Mouse (Mus musculus) MEL (cell line): Measurements from ENCODE around the gene Kcng3. TPM values are rescaled to one million over a fixed set of nuclear protein-coding genes. Genes with fewer than 3 reads are reported as not detected.

Experiments
- DNase-seq: peaks from one replicate; pipeline ENCODE4 v3.0.0; 2011; ENCODE audit warnings: low read depth, low spot score
- H3K27ac ChIP-seq: 2 replicates; pipeline ENCODE4 v1.5.1; 2012; ENCODE audit warnings: low read depth, mild to moderate bottlenecking, control low read depth, low read length, moderate library complexity; ENCODE audit not compliant: control insufficient read depth
- H3K27me3 ChIP-seq, 2 experiments: fragments of 150-350 bp in 1 of 2; sonication (generic) in 1 of 2; 2 replicates each; pipeline ENCODE4 v1.6.1; 2012; ENCODE audit warnings: low read length in 2 of 2, mild to moderate bottlenecking in 2 of 2, improper control_type of control experiment in 1 of 2, moderate library complexity in 1 of 2; ENCODE audit not compliant: insufficient read depth in 2 of 2, control insufficient read depth in 1 of 2
- H3K36me3 ChIP-seq, 2 experiments: 2 replicates each; pipeline ENCODE4 v1.6.1; 2012 to 2014; ENCODE audit warnings: low read length in 2 of 2, improper control_type of control experiment in 1 of 2, inconsistent platforms in 1 of 2, mild to moderate bottlenecking in 1 of 2; ENCODE audit not compliant: insufficient read depth in 2 of 2, control insufficient read depth in 1 of 2
- H3K4me1 ChIP-seq, 2 experiments: fragments of 150-350 bp in 1 of 2; sonication (generic) in 1 of 2; 2 replicates each; pipeline ENCODE4 v1.6.1; 2012; ENCODE audit warnings: low read length in 2 of 2, improper control_type of control experiment in 1 of 2, mild to moderate bottlenecking in 1 of 2; ENCODE audit not compliant: insufficient read depth in 2 of 2, control insufficient read depth in 1 of 2
- H3K4me3 ChIP-seq, 2 experiments: fragments of 150-350 bp in 1 of 2; sonication (generic) in 1 of 2; 2 replicates each; pipeline ENCODE4 v1.5.1; 2012; ENCODE audit warnings: low read depth in 2 of 2, low read length in 2 of 2, mild to moderate bottlenecking in 2 of 2, moderate library complexity in 2 of 2, control low read depth in 1 of 2, improper control_type of control experiment in 1 of 2; ENCODE audit not compliant: control insufficient read depth in 1 of 2, insufficient read depth in 1 of 2
- H3K79me2 ChIP-seq: 2 replicates; pipeline ENCODE4 v1.6.1; 2012; ENCODE audit warnings: mild to moderate bottlenecking, low read length, moderate library complexity; ENCODE audit not compliant: control insufficient read depth, poor library complexity, insufficient read depth
- H3K9ac ChIP-seq: 2 replicates; pipeline ENCODE4 v1.6.1; 2012; ENCODE audit warnings: low read depth, mild to moderate bottlenecking, control low read depth, low read length, moderate library complexity; ENCODE audit not compliant: control insufficient read depth, poor library complexity, severe bottlenecking
- H3K9me3 ChIP-seq: fragments of 150-350 bp; sonication (generic); replicated peaks from 2 replicates; pipeline ENCODE4 v1.6.1; 2012; ENCODE audit warnings: mild to moderate bottlenecking, low read length, improper control_type of control experiment, moderate library complexity; ENCODE audit not compliant: insufficient read depth
- CHD1 ChIP-seq: IDR thresholded peaks from 2 replicates; pipeline ENCODE4 v1.6.1; 2012; ENCODE audit warnings: low read depth, mild to moderate bottlenecking, inconsistent platforms, low read length, improper control_type of control experiment
- CHD2 ChIP-seq: IDR thresholded peaks from 2 replicates; pipeline ENCODE4 v1.6.1; 2011; ENCODE audit warnings: low read length, improper control_type of control experiment
- ELF1 ChIP-seq: IDR thresholded peaks from 2 replicates; pipeline ENCODE4 v1.6.1; 2014; ENCODE audit warnings: low read depth, mild to moderate bottlenecking, inconsistent platforms, low read length, improper control_type of control experiment, moderate library complexity
- GATA1 ChIP-seq: IDR thresholded peaks from 2 replicates; pipeline ENCODE4 v1.6.1; 2011; ENCODE audit warnings: low read depth, low read length, improper control_type of control experiment
- HCFC1 ChIP-seq: IDR thresholded peaks from 2 replicates; pipeline ENCODE4 v1.6.1; 2012; ENCODE audit warnings: low read depth, mild to moderate bottlenecking, inconsistent platforms, low read length, improper control_type of control experiment, moderate library complexity
- MAFK ChIP-seq: IDR thresholded peaks from 2 replicates; pipeline ENCODE4 v1.6.1; 2011; ENCODE audit warnings: low read depth, mild to moderate bottlenecking, low read length, improper control_type of control experiment, borderline replicate concordance
- MAX ChIP-seq: IDR thresholded peaks from 2 replicates; pipeline ENCODE4 v1.6.1; 2011; ENCODE audit warnings: low read length, improper control_type of control experiment
- MEF2A ChIP-seq: IDR thresholded peaks from 2 replicates; pipeline ENCODE4 v1.6.1; 2014; ENCODE audit warnings: low read depth, mild to moderate bottlenecking, inconsistent platforms, low read length, improper control_type of control experiment; ENCODE audit not compliant: poor library complexity, insufficient replicate concordance, severe bottlenecking; ENCODE audit errors: extremely low read depth
- MXI1 ChIP-seq: IDR thresholded peaks from 2 replicates; pipeline ENCODE4 v1.6.1; 2011; ENCODE audit warnings: mild to moderate bottlenecking, low read depth, low read length, improper control_type of control experiment
- POLR2A ChIP-seq, 2 experiments: IDR thresholded peaks; 2 replicates each; pipeline ENCODE4 v1.6.1; 2011 to 2012; ENCODE audit warnings: low read length in 2 of 2, mild to moderate bottlenecking in 2 of 2, control low read depth in 1 of 2, improper control_type of control experiment in 1 of 2, low read depth in 1 of 2, moderate library complexity in 1 of 2; ENCODE audit not compliant: control insufficient read depth in 1 of 2, insufficient read depth in 1 of 2, poor library complexity in 1 of 2
- POLR2AphosphoS2 ChIP-seq: IDR thresholded peaks from 2 replicates; pipeline ENCODE4 v1.6.1; 2011; ENCODE audit warnings: low read length, improper control_type of control experiment
- RCOR1 ChIP-seq: IDR thresholded peaks from 2 replicates; pipeline ENCODE4 v1.6.1; 2012; ENCODE audit warnings: low read depth, mild to moderate bottlenecking, inconsistent platforms, low read length, improper control_type of control experiment
- SIN3A ChIP-seq: IDR thresholded peaks from 2 replicates; pipeline ENCODE4 v1.6.1; 2012; ENCODE audit warnings: low read length, improper control_type of control experiment, inconsistent platforms
- SMC3 ChIP-seq: IDR thresholded peaks from 2 replicates; pipeline ENCODE4 v1.6.1; 2011; ENCODE audit warnings: low read depth, low read length, improper control_type of control experiment
- TAL1 ChIP-seq: IDR thresholded peaks from 2 replicates; pipeline ENCODE4 v1.6.1; 2012; ENCODE audit warnings: mild to moderate bottlenecking, inconsistent platforms, low read length, moderate library complexity, mixed read lengths
- TCF12 ChIP-seq: IDR thresholded peaks from 2 replicates; pipeline ENCODE4 v1.6.1; 2014; ENCODE audit warnings: low read depth, mild to moderate bottlenecking, inconsistent platforms, low read length, improper control_type of control experiment, moderate library complexity
- USF2 ChIP-seq, 2 experiments: IDR thresholded peaks; 2 replicates each; pipeline ENCODE4 v1.6.1; 2011 to 2012; ENCODE audit warnings: improper control_type of control experiment in 2 of 2, low read length in 2 of 2, borderline replicate concordance in 1 of 2, inconsistent platforms in 1 of 2, low read depth in 1 of 2, mild to moderate bottlenecking in 1 of 2; ENCODE audit not compliant: insufficient read depth in 1 of 2
- ZMIZ1 ChIP-seq: IDR thresholded peaks from 2 replicates; pipeline ENCODE4 v1.6.1; 2012; ENCODE audit warnings: low read depth, mild to moderate bottlenecking, inconsistent platforms, low read length, improper control_type of control experiment, moderate library complexity
- ZNF384 ChIP-seq: IDR thresholded peaks from 2 replicates; pipeline ENCODE4 v1.6.1; 2012; ENCODE audit warnings: low read depth, mild to moderate bottlenecking, inconsistent platforms, low read length, improper control_type of control experiment
- polyA plus RNA-seq, 2 experiments: library from polyadenylated mRNA; stranded (reverse) in 1 of 2; unstranded in 1 of 2; fragments of >175 nt in 1 of 2; fragments of >200 nt in 1 of 2; gene quantifications; 2 replicates each; pipeline versions ENCODE4 v1.2.1 to v1.2.4; 2012; ENCODE audit warnings: low replicate concordance in 2 of 2, low read depth in 1 of 2; ENCODE audit not compliant: insufficient read length in 2 of 2, insufficient read depth in 1 of 2, missing spikeins in 1 of 2
- total RNA-seq: library from RNA; depleted of rRNA; stranded (reverse); fragments of 300-350 nt; gene quantifications from 2 replicates; pipeline ENCODE4 v1.2.3, GENCODE M21; 2012

Gene Kcng3
- total and polyA plus RNA-seq, 3 experiments, result not detected

DNA sequence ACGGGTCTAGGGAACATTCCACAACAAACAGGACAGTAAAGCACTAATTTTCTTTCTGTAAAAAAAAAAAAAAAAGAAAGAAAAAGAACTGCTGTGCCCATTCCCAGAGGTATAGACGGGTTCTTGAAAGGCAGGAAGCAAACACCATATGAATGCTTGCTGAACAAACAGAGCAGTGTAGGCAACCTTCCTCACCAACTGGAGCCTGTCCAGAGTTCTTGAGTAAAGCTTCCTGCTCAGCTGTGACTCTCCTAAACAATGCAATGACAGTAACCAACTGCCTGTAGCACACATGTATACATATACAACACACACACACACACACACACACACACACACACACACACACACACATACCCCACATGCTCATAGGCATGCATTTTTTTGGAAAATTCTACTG lies 49.1 kb downstream of the Kcng3 start:
- TF ChIP-seq SIN3A (no peak), USF2 (IDR thresholded peaks at IDR 0.05; ENCODE audit: borderline replicate concordance in 1 of 2, insufficient read depth in 1 of 2, low read depth in 1 of 2, low read length in 2 of 2) (no peak), TAL1 (no peak), POLR2AphosphoS2 (no peak), GATA1 (no peak), TCF12 (no peak), MEF2A (no peak), ELF1 (no peak), SMC3 (no peak)
- TF ChIP-seq, all 39 proteins: peak for 0
- no peak overlapping the region for H3K9ac ChIP-seq
- H3K27ac ChIP-seq, result no peak overlapping the region
- H3K9me3 ChIP-seq, result no peaks in the 10 kb centered on the region
- no peak overlapping the region for H3K4me3 ChIP-seq
- no peaks in the 10 kb centered on the region; a peak in 1 of 4 replicates for H3K27me3 ChIP-seq
- H3K36me3 ChIP-seq, result no peaks in the 10 kb centered on the region
- no peaks in the 10 kb centered on the region; a peak in 1 of 4 replicates for H3K4me1 ChIP-seq
- no peak for DNase-seq
- no peaks in the 10 kb centered on the region for H3K79me2 ChIP-seq

DNA sequence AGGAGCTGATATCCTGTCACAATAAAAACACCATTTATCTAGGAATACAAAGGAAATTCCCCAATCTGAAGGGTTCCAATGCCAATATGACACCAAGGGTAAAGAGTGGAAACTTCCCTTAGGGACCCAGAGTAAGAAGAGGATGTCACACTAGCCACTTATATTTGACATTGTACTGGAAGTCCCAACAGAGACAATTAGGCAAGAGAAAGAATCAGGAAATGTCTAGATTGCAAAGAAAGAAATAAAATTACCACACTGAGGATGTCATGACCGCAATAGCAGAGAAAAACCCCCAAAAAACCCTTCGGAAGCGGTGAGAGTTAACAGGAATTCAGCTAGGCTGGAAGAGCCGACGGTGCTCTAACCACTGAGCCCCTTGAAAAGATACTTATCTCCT lies 51.0 kb downstream of the Kcng3 start:
- no peaks in the 10 kb centered on the region; a peak in 1 of 4 replicates for H3K27me3 ChIP-seq
- no peak for DNase-seq
- no peaks in the 10 kb centered on the region; a peak in 1 of 4 replicates for H3K4me1 ChIP-seq
- H3K9ac ChIP-seq, result no peak overlapping the region
- no peak for TF ChIP-seq MAX
- no peak for TF ChIP-seq MAFK
- no peak for TF ChIP-seq RCOR1
- TF ChIP-seq HCFC1, result no peak
- TF ChIP-seq ZNF384, result no peak
- no peak for TF ChIP-seq MXI1
- TF ChIP-seq GATA1, result no peak
- no peak for TF ChIP-seq CHD1
- TF ChIP-seq TAL1, result no peak
- TF ChIP-seq CHD2, result no peak
- TF ChIP-seq ZMIZ1, result no peak
- no peak for TF ChIP-seq ELF1
- no peak for TF ChIP-seq POLR2A (IDR thresholded peaks at IDR 0.05; ENCODE audit: control insufficient read depth in 1 of 2, insufficient read depth in 1 of 2, low read depth in 1 of 2, low read length in 2 of 2, poor library complexity in 1 of 2)
- H3K9me3 ChIP-seq, result no peaks in the 10 kb centered on the region
- no peaks in the 10 kb centered on the region for H3K36me3 ChIP-seq
- no peak overlapping the region for H3K27ac ChIP-seq
- no peak overlapping the region for H3K4me3 ChIP-seq
- no peaks in the 10 kb centered on the region for H3K79me2 ChIP-seq
